Mouse (Mus musculus): ENCODE results near the gene Rasal3. TPM values are rescaled to one million over a fixed set of nuclear protein-coding genes. Genes with fewer than 3 reads are reported as not detected.

Gene Rasal3
- polyA plus RNA-seq, 1 experiment from 2014 or later: 2.1 TPM

DNA sequence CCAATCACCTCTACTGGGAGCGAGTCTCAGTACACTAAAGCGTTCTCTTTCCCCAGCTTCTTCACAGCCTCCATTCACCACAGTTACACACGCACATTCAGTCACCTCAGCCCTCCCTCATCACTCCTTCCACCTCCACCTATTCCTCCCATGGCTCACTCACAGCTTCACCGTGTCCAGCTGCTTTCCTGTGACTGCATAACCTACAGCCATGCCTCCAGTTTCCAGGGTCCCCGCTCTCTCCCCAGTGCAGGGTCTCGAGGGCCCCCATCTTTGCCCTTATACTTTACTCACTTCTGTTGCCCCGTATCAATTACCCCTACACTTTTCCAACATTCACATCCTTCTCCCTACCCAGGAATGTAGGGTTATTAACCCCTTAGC lies 15.4 kb downstream of the Rasal3 start:
- Histone ChIP-seq H3K9me3 (no peaks in the 10 kb centered on the region), H3K4me3 (peak overlapping the region; percentile 73), H3K27me3 (peaks cover 28% of the 10 kb centered on the region), H3K9ac (no peak overlapping the region), H3K4me1 (peaks cover 13% of the 10 kb centered on the region), H3K4me2 (peak overlapping the region; percentile 96), H3K27ac (no peak overlapping the region), H3K36me3 (peaks cover 22% of the 10 kb centered on the region)
- ATAC-seq (ENCODE audit: insufficient number of reproducible peaks, low FRiP score, low TSS enrichment, low read depth): no peak
- WGBS: 30% methylated on average over 7 of the region's 7 CpGs

DNA sequence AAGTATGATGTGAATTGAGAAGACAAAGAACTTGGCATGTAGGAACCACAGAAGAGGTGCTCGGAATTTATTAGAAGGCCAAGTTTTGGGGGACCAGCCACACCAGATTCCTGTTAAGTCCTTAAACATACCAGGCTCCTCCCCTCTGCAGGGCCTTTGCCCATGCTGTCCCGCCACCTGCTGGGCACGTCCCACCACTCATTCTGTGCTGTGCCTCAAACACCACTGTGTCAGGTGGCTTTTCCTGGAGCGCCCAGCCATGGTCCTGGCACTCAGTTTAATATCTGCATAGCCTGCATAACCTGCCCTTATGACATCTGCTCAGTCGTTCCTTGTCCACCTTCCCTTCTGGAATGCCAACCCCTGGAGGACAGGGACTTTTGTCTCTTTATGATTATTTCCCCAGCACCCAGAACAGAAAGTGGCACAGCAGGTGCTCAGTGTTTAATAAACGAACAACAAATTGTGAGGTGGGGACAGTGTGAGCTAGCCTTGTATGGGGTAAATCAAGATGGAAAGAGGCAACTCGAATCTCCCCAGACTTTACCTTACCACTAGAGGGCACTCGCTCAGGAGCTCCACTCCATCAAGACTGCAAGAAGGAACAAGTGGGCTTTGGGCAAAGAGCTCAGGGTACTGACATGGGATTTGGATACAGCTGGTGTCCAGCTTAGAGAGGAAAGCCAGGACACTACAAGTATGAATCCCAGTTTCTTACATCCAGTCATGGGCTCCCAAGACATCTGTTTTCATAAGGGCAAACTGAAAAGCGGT lies 16.5 kb downstream of the Rasal3 start:
- Histone ChIP-seq H3K4me1 (peaks cover 13% of the 10 kb centered on the region), H3K27me3 (peaks cover 16% of the 10 kb centered on the region), H3K9ac (no peak overlapping the region), H3K4me3 (no peak overlapping the region), H3K36me3 (peaks cover 26% of the 10 kb centered on the region), H3K9me3 (no peaks in the 10 kb centered on the region), H3K27ac (no peak overlapping the region), H3K4me2 (no peak overlapping the region)
- ATAC-seq (ENCODE audit: insufficient number of reproducible peaks, low FRiP score, low TSS enrichment, low read depth): no peak
- WGBS: 62% methylated on average over 9 of the region's 9 CpGs

DNA sequence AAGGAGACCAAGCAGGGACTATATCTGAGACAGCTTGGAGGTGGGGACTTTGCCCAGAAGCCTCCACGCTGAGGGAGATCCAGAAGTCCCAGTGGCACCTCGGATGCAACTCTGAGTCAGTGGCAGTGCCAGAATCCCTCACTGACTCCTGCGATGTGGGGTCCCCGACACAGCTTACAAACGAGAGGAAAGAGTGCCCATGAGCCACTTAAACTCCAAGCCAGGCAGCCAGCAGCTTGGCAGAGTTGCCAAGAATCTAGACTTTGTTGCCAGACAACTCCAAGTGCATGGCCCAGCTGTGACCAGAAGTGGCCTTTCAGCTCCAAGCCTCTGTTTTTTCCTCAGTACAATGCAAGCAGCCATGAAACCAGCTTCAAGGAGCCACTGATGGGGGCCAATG lies 19.7 kb downstream of the Rasal3 start:
- Histone ChIP-seq H3K4me3 (no peak overlapping the region), H3K9ac (no peak overlapping the region), H3K27ac (no peak overlapping the region), H3K4me2 (no peak overlapping the region), H3K27me3 (no peaks in the 10 kb centered on the region), H3K36me3 (peaks cover 44% of the 10 kb centered on the region), H3K4me1 (peaks cover 11% of the 10 kb centered on the region), H3K9me3 (no peaks in the 10 kb centered on the region)
- 86% methylated on average over 5 of the region's 5 CpGs for WGBS
- no peak for ATAC-seq (ENCODE audit: insufficient number of reproducible peaks, low FRiP score, low TSS enrichment, low read depth)

DNA sequence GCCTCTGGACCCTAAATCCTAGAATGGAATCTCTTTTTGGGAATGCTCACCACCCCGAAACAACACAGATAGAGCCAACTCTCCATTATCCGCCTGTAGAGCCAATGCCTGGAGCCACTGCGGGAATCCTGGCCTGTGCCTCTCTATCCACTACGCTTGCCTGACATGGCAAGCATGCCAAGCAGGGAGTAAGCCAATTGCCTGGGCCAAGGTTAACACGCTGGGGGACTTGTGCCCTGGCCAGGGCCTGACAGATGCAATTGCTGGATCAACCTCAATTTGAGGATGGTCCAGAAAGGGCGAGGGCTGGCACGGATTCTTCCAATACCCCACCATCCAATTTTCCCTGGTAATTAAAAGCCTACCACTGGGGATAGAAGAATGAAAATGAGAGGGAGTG lies 20.8 kb downstream of the Rasal3 start:
- Histone ChIP-seq H3K27ac (no peak overlapping the region), H3K4me3 (no peak overlapping the region), H3K9me3 (no peaks in the 10 kb centered on the region), H3K27me3 (no peaks in the 10 kb centered on the region), H3K36me3 (peaks cover 54% of the 10 kb centered on the region), H3K4me2 (no peak overlapping the region), H3K4me1 (0 out of 2 replicates have a peak, but pooled peaks cover under 1% of the 10 kb centered on the region), H3K9ac (no peak overlapping the region)
- WGBS: 87% methylated on average over 7 of the region's 7 CpGs
- ATAC-seq (ENCODE audit: insufficient number of reproducible peaks, low FRiP score, low TSS enrichment, low read depth): no peak

DNA sequence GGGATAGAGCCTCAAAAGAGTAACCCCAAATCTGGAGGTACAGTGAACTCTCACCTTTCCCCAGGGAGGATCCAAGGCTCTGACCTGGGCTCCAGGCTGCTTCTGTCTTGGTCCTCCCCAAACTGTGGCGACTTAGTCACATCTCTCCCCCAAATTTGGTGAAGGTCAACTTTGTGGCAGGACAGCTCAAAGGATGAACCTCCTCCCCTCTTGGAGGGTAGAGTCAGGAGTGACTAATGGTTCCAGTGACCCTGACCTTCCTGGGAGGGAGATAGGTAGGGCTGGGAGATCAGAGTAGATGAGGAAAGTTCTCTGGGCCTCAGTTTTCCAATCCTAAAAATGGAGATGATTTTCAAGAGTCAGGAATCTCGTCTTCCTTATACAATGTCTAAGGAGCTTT lies 24.6 kb downstream of the Rasal3 start:
- no peak for ATAC-seq (ENCODE audit: insufficient number of reproducible peaks, low FRiP score, low TSS enrichment, low read depth)
- Histone ChIP-seq H3K4me2 (no peak overlapping the region), H3K27me3 (no peaks in the 10 kb centered on the region), H3K9me3 (no peaks in the 10 kb centered on the region), H3K4me1 (no peaks in the 10 kb centered on the region), H3K27ac (no peak overlapping the region), H3K36me3 (peaks cover 53% of the 10 kb centered on the region), H3K9ac (no peak overlapping the region), H3K4me3 (no peak overlapping the region)
- WGBS: 83% methylated on average over 2 of the region's 2 CpGs

DNA sequence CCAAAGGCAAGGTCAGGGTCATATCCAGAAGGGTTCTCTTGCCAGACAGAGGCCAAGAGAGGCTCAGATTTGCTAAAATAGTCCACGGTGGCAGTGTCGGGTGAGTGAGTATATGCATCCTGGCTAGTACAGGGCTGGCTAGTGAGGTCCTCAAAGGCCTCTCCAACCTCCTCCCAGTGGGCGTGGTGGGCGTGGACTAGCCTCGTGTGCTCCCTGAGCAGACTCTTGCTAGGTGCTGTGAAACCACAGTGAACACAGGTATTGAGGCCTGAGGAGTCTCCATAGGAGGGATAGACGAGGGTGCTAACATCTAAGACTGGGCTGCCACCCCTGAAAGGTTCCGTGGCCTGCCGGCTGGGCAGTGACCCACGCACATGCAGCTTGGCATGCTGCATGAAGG lies 26.2 kb downstream of the Rasal3 start:
- no peak overlapping the region for H3K4me2 ChIP-seq
- 80% methylated on average over 9 of the region's 9 CpGs for WGBS
- no peak for ATAC-seq (ENCODE audit: insufficient number of reproducible peaks, low FRiP score, low TSS enrichment, low read depth)
- no peaks in the 10 kb centered on the region for H3K9me3 ChIP-seq
- H3K9ac ChIP-seq: no peak overlapping the region
- no peak overlapping the region for H3K27ac ChIP-seq
- no peak overlapping the region for H3K4me3 ChIP-seq
- H3K36me3 ChIP-seq: peaks cover 41% of the 10 kb centered on the region
- no peaks in the 10 kb centered on the region for H3K4me1 ChIP-seq
- H3K27me3 ChIP-seq: no peaks in the 10 kb centered on the region

DNA sequence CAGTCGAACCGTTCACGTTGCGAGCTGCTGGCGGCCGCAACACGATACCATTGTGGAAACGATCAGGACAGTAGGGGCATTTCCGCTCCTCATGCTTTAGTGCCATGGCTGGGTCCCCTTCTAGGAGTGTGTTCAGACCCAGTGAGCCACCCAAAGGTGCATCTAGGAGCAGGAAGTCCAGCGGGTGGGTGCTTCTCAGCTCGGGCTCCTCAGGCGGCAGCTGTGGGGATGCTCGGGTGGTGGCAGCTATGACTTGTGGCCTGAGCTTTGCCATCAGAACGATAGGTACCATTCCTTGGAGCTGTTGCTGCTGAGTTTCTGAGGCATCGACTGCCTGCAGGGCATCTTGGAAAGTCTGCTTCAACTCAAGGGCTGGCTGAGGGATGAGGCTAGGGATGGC lies 26.9 kb downstream of the Rasal3 start:
- no peak overlapping the region for H3K4me3 ChIP-seq
- H3K27me3 ChIP-seq: no peaks in the 10 kb centered on the region
- H3K4me2 ChIP-seq: no peak overlapping the region
- no peak for ATAC-seq (ENCODE audit: insufficient number of reproducible peaks, low FRiP score, low TSS enrichment, low read depth)
- H3K4me1 ChIP-seq: no peaks in the 10 kb centered on the region
- WGBS: 74% methylated on average over 15 of the region's 15 CpGs
- H3K9ac ChIP-seq: no peak overlapping the region
- no peaks in the 10 kb centered on the region for H3K9me3 ChIP-seq
- peaks cover 41% of the 10 kb centered on the region for H3K36me3 ChIP-seq
- no peak overlapping the region for H3K27ac ChIP-seq

DNA sequence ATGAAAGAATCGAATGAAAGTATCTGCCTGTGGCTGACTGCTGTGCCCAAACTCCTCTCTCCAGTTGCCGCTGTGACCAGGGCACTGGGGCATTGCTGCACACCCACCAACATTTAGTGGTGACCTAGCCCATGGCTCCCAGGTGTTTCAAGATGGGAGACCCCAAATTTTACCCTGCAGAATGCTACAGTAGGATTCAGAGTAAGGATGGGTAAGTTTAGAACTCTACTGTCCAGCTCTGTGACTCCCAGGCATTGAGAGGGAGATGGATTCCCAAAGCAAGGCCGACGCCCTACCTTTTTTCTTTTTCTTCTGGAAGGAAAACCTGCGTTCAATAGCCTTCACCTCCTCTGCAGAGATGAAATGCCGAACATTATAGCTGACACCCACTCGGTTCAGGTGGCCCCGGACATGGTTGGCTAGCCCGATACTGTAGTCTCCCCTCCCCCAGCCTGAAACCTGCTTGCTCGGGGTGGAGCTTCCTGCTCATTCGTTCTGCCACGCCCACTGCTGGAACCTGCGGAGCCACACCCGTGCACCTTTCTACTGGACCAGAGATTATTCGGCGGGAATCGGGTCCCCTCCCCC lies 34.3 kb downstream of the Rasal3 start:
- WGBS: 18% methylated on average over 12 of the region's 17 CpGs
- peaks cover 5% of the 10 kb centered on the region; the same call in 1 of the 2 replicates for H3K36me3 ChIP-seq
- no peaks in the 10 kb centered on the region for H3K27me3 ChIP-seq
- peak overlapping the region; percentile 39 for H3K4me2 ChIP-seq
- H3K4me1 ChIP-seq: peaks cover 13% of the 10 kb centered on the region
- H3K27ac ChIP-seq: peak overlapping the region; percentile 11; the same call in 1 of the 2 replicates
- peak overlapping the region; percentile 33 for H3K4me3 ChIP-seq
- ATAC-seq (ENCODE audit: insufficient number of reproducible peaks, low FRiP score, low TSS enrichment, low read depth): no peak
- no peak overlapping the region for H3K9ac ChIP-seq
- no peaks in the 10 kb centered on the region for H3K9me3 ChIP-seq

DNA sequence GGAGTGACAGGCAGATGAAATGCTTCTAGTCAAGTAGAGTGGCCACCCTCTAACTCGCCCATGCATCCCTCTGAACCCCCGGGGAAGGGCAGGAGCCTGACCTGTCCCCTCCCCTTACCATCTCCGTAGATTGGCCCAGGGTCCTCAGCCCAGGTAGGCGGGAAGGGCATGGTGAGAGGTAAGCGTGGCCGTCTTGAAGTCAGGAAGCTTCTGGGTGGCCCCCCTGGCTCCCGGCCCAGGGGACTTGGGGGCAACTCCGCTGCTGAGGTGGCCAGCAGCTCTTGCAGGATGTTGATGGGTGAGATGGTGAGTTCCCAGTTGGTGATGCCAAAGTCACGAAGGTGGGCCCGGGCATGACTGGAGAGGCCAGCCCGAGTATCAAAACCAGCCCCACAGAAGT lies 35.7 kb downstream of the Rasal3 start:
- ATAC-seq (ENCODE audit: insufficient number of reproducible peaks, low FRiP score, low TSS enrichment, low read depth): no peak
- Histone ChIP-seq H3K36me3 (peaks cover 5% of the 10 kb centered on the region; the same call in 1 of the 2 replicates), H3K4me1 (peaks cover 22% of the 10 kb centered on the region), H3K9ac (no peak overlapping the region), H3K27ac (no peak overlapping the region), H3K4me2 (no peak overlapping the region), H3K4me3 (no peak overlapping the region), H3K27me3 (no peaks in the 10 kb centered on the region), H3K9me3 (no peaks in the 10 kb centered on the region)
- WGBS: 91% methylated on average over 11 of the region's 11 CpGs

DNA sequence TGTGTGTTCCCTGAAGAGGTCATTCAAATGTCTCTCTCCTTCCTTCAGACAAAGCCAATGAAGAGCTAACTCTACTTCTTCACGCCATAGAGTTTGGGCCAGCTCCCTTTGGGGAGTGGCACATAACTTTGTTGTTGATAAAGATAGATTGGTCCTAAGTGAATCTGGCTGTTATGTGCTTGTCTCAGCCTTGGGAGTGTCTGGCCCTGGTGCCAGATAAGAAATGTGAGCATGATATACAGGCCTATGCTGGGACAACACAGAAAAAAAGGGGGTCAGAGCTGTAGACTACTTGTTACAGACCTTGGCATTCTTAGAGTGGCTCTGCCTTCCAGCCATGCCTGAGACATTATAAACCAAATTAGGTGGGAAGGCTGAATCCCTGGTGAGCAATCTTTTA lies 38.1 kb downstream of the Rasal3 start:
- WGBS: 79% methylated on average over 1 of the region's 1 CpGs
- Histone ChIP-seq H3K4me2 (no peak overlapping the region), H3K4me1 (peaks cover 34% of the 10 kb centered on the region), H3K9ac (no peak overlapping the region), H3K4me3 (no peak overlapping the region), H3K9me3 (no peaks in the 10 kb centered on the region), H3K27ac (peak overlapping the region; percentile 81; the same call in 1 of the 2 replicates), H3K27me3 (no peaks in the 10 kb centered on the region), H3K36me3 (peaks cover 21% of the 10 kb centered on the region)
- no peak for ATAC-seq (ENCODE audit: insufficient number of reproducible peaks, low FRiP score, low TSS enrichment, low read depth)

DNA sequence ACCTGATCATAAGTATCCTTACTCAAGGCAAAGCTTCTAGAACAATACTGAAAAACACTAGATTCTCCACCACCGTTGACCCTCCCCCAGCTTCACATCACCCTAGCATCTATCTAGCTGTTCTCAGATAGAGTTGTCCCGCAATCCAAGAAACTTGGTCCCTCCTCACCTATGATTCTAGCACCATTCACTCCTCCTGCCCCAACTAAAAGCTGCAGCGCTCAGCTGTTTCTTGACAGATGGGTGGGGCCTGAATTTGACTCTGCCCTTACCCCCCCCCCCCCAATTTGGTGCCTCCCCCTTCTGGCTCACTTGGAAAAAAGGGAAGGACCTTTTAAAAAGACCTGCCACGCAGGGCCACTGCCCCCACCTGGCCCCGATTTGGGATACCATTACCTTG lies 38.5 kb downstream of the Rasal3 start:
- no peak for ATAC-seq (ENCODE audit: insufficient number of reproducible peaks, low FRiP score, low TSS enrichment, low read depth)

DNA sequence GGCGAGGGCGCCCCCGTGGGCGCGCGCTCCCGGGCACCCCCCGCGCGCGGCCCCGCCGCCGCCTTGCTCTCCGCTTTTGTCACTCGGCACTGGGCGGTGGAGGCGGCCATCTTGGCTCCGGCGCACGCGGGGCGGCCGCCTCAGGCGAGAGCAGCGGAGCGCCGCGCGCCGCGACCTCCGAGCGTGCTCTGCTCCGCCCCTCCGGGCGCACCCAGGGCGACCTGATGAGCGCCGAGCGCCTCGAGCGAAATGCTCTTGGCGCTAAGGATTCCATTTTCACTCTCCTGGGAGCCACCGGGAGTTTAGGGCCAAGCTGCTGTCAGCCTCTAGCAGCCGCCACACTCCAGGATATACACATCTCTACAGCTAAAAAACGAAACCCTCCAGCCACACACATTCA lies 39.1 kb downstream of the Rasal3 start:
- WGBS: under 1% methylated on average over 46 of the region's 47 CpGs
- H3K4me1 ChIP-seq: peaks cover 34% of the 10 kb centered on the region
- H3K9me3 ChIP-seq: no peaks in the 10 kb centered on the region
- no peaks in the 10 kb centered on the region for H3K27me3 ChIP-seq
- H3K27ac ChIP-seq: peak overlapping the region; percentile 81
- H3K4me2 ChIP-seq: peak overlapping the region; percentile 54
- H3K4me3 ChIP-seq: peak overlapping the region; percentile 94
- peaks cover 30% of the 10 kb centered on the region for H3K36me3 ChIP-seq
- H3K9ac ChIP-seq: peak overlapping the region; percentile 94
- ATAC-seq (ENCODE audit: insufficient number of reproducible peaks, low FRiP score, low TSS enrichment, low read depth): peak; percentile 88

More for the DNA sequence above, 38.5 kb downstream of the Rasal3 start:
- H3K27ac ChIP-seq: peak overlapping the region; percentile 81
- H3K4me1 ChIP-seq: peaks cover 34% of the 10 kb centered on the region
- 0 out of 2 replicates have a peak overlapping the region, but pooled peaks have one; percentile 94 for H3K9ac ChIP-seq
- no peaks in the 10 kb centered on the region for H3K9me3 ChIP-seq
- WGBS: 45% methylated on average over 5 of the region's 5 CpGs
- peaks cover 25% of the 10 kb centered on the region for H3K36me3 ChIP-seq
- H3K4me2 ChIP-seq: peak overlapping the region; percentile 54
- peak overlapping the region; percentile 94 for H3K4me3 ChIP-seq
- H3K27me3 ChIP-seq: no peaks in the 10 kb centered on the region
